14 mouse cellular contexts compared by ENCODE assay signal in genomic region chr2:118841774-118842173, GRCm38 (mm10). TPM values are rescaled to one million over a fixed set of nuclear protein-coding genes. Genes with fewer than 3 reads are reported as not detected.
A peak's percentile ranks its signal among the peaks of the same experiment; 100 is the strongest.
DNase-seq lines count a peak whose midpoint lies in the region; ATAC-seq and TF ChIP-seq lines count a peak whose summit lies in the region.
"Had no signal": no experiment of that assay in that cellular context is flagged by ENCODE, and none has a peak within 500 bp of the region (broad histone marks: within the 10 kb centered on the region; RNA-seq: fewer than 3 reads in every experiment).

No protein-coding gene starts in this region.

- H3K9me3 ChIP-seq in lung, embryonic 14.5 days (ENCODE audit: low read depth, low read length) = no peaks in the 10 kb centered on the region
- H3K9me3 ChIP-seq: forebrain, embryonic 10.5 days; hindbrain, embryonic 10.5 days; kidney, embryonic 15.5 days; midbrain, embryonic 13.5 days had no signal

- H3K4me3 ChIP-seq in lung, embryonic 14.5 days (ENCODE audit: low read depth, low read length) = no peak overlapping the region
- H3K4me3 ChIP-seq in embryonic fibroblast, embryonic 13.5 days (ENCODE audit: insufficient read depth, low read length) = no peak overlapping the region
- H3K4me3 ChIP-seq: forebrain, embryonic 10.5 days; hindbrain, embryonic 10.5 days; kidney, embryonic 15.5 days; midbrain, embryonic 13.5 days had no signal

- no peaks in the 10 kb centered on the region for H3K36me3 ChIP-seq in lung, embryonic 14.5 days (ENCODE audit: insufficient read depth)
- H3K36me3 ChIP-seq: forebrain, embryonic 10.5 days; hindbrain, embryonic 10.5 days; kidney, embryonic 15.5 days; midbrain, embryonic 13.5 days had no signal

- no peak overlapping the region for H3K9ac ChIP-seq in lung, embryonic 14.5 days
- H3K9ac ChIP-seq: kidney, embryonic 15.5 days; midbrain, embryonic 13.5 days had no signal

- no peak overlapping the region for H3K4me2 ChIP-seq in lung, embryonic 14.5 days
- H3K4me2 ChIP-seq: kidney, embryonic 15.5 days; midbrain, embryonic 13.5 days had no signal

- H3K27ac ChIP-seq in lung, embryonic 14.5 days (ENCODE audit: low read depth) = no peak overlapping the region
- H3K27ac ChIP-seq in embryonic fibroblast, embryonic 13.5 days (ENCODE audit: insufficient read depth, low read length) = peak overlapping the region; percentile 48; the same call in 1 of the 2 replicates
- H3K27ac ChIP-seq: forebrain, embryonic 10.5 days; hindbrain, embryonic 10.5 days; kidney, embryonic 15.5 days; midbrain, embryonic 13.5 days had no signal

- no peak for ATAC-seq in lung, embryonic 14.5 days (ENCODE audit: insufficient read depth)
- ATAC-seq: midbrain, embryonic 13.5 days had no signal

- TF ChIP-seq POLR2A in embryonic fibroblast, embryonic 13.5 days (IDR thresholded peaks at IDR 0.05; ENCODE audit: low read depth, low read length) = no peak

- DNase-seq in lung, embryonic 14.5 days = peak; percentile 34
- DNase-seq in lung, postnatal 25 days (ENCODE audit: low spot score) = no peak
- DNase-seq in R1 (ENCODE audit: low read depth, low spot score) = peak; percentile 70
- peak; percentile 24 to 52 for DNase-seq in spleen, postnatal 14 days (ENCODE audit: low spot score in 2 of 2)
- no peak for DNase-seq in MN1 (ENCODE audit: low spot score)
- no peak for DNase-seq in layer of hippocampus, adult 18-20 months (ENCODE audit: low spot score in 2 of 2)
- no peak for DNase-seq in frontal cortex, adult 2 months (ENCODE audit: extremely low spot score in 1 of 2, low spot score in 1 of 2)
- DNase-seq: layer of hippocampus, postnatal 36 days; thymus, postnatal 25 days had no signal

- 74% methylated on average over 4 of the region's 4 CpGs for WGBS in lung, embryonic 14.5 days

- H3K4me1 ChIP-seq in lung, embryonic 14.5 days (ENCODE audit: insufficient read depth) = no peaks in the 10 kb centered on the region
- H3K4me1 ChIP-seq in embryonic fibroblast, embryonic 13.5 days (ENCODE audit: control insufficient read depth, insufficient read depth, low read length) = peaks cover 3% of the 10 kb centered on the region; the same call in 1 of the 2 replicates
- H3K4me1 ChIP-seq: midbrain, embryonic 13.5 days had no signal

- no peaks in the 10 kb centered on the region for H3K27me3 ChIP-seq in lung, embryonic 14.5 days (ENCODE audit: insufficient read depth, low read length)
- H3K27me3 ChIP-seq: kidney, embryonic 15.5 days; midbrain, embryonic 13.5 days had no signal

- no peak for TF ChIP-seq CTCF in lung, embryonic 14.5 days (IDR thresholded peaks at IDR 0.05; ENCODE audit: low read depth)
- TF ChIP-seq CTCF in embryonic fibroblast, embryonic 13.5 days (IDR thresholded peaks at IDR 0.05; ENCODE audit: borderline replicate concordance, insufficient read depth, low read length) = no peak

RNA-seq across cellular contexts. Expression of gene Ivd, which starts 20.0 kb away (rescaled TPM):
- polyA plus RNA-seq in lung, embryonic 14.5 days (2014; fragmentation: Nextera tagmentation; extraction: Ambion mirVana) = 56.8 and 66.0 TPM in 2 replicates
- 41.4 and 42.2 TPM in 2 replicates for polyA plus RNA-seq in embryonic fibroblast, embryonic 13.5 days (2011; ENCODE audit: insufficient read length, low read depth, missing spikeins)
- 100 to 1,000 TPM in 1 of 2 experiments, 10 to 100 TPM in 1; 94.5 to 101 TPM for total RNA-seq in layer of hippocampus, adult 18-20 months (2021)
- 126 and 131 TPM in 2 replicates for polyA plus RNA-seq in frontal cortex, adult 2 months (2012; rRNA removed)

RNA-seq across cellular contexts. Expression of gene Knstrn, which starts 28.0 kb away (rescaled TPM):
- polyA plus RNA-seq in lung, embryonic 14.5 days (2014; fragmentation: Nextera tagmentation; extraction: Ambion mirVana) = 142 and 145 TPM in 2 replicates
- polyA plus RNA-seq in embryonic fibroblast, embryonic 13.5 days (2011; ENCODE audit: insufficient read length, low read depth, missing spikeins) = 38.4 and 59.0 TPM in 2 replicates
- 1 to 10 TPM; 1.1 TPM for total RNA-seq in layer of hippocampus, adult 18-20 months (2021)
- polyA plus RNA-seq in frontal cortex, adult 2 months (2012; rRNA removed) = 2.9 and 3.2 TPM in 2 replicates

RNA-seq across cellular contexts. Expression of gene Bahd1, which starts 58.4 kb away (rescaled TPM):
- 0.83 and 0.92 TPM in 2 replicates for polyA plus RNA-seq in lung, embryonic 14.5 days (2014; fragmentation: Nextera tagmentation; extraction: Ambion mirVana)
- 12.9 and 15.3 TPM in 2 replicates for polyA plus RNA-seq in embryonic fibroblast, embryonic 13.5 days (2011; ENCODE audit: insufficient read length, low read depth, missing spikeins)
- total RNA-seq in layer of hippocampus, adult 18-20 months (2021) = 10 to 100 TPM; 65.2 to 68.1 TPM
- 25.4 and 26.8 TPM in 2 replicates for polyA plus RNA-seq in frontal cortex, adult 2 months (2012; rRNA removed)

Comparison
In these comparisons a context has a peak if more than half of its experiments do, and no peak if none do; other contexts are left out.
1. DNase-seq: peak in lung, embryonic 14.5 days (single experiment), R1 (single experiment) and spleen, postnatal 14 days (2 of 2); none in lung, postnatal 25 days (single experiment), MN1 (single experiment), layer of hippocampus, adult 18-20 months (0 of 2) and frontal cortex, adult 2 months (0 of 2).